Mouse (Mus musculus) stomach, embryonic 16.5 days (tissue): Measurements from ENCODE around the gene Hoxd11. TPM values are rescaled to one million over a fixed set of nuclear protein-coding genes. Genes with fewer than 3 reads are reported as not detected.

ENCODE experiments used
- ATAC-seq: fragments of 200-750 bp; cut with Nextera tagmentation; 2 replicates; pipeline ENCODE4 v1.8.0; 2017; ENCODE audit warnings: moderate number of reproducible peaks, moderate TSS enrichment; ENCODE audit not compliant: insufficient read depth, low FRiP score
- H3K27ac ChIP-seq: fragments of 300-500 bp; sonication (generic); 2 replicates; pipeline ENCODE4 v1.5.1; 2014; ENCODE audit warnings: low read length
- H3K27me3 ChIP-seq: fragments of 300-500 bp; sonication (generic); 2 replicates; pipeline ENCODE4 v1.6.1; 2014; ENCODE audit warnings: low read length, control low read depth, mixed read lengths; ENCODE audit not compliant: control insufficient read depth, insufficient read depth
- H3K36me3 ChIP-seq: fragments of 300-500 bp; sonication (generic); 2 replicates; pipeline ENCODE4 v1.6.1; 2014; ENCODE audit warnings: low read length; ENCODE audit not compliant: control insufficient read depth, insufficient read depth
- H3K4me1 ChIP-seq: fragments of 300-500 bp; sonication (generic); 2 replicates; pipeline ENCODE4 v1.6.1; 2014; ENCODE audit warnings: low read length, control low read depth, mixed read lengths; ENCODE audit not compliant: control insufficient read depth, insufficient read depth
- H3K4me2 ChIP-seq: fragments of 300-500 bp; sonication (generic); 2 replicates; pipeline ENCODE4 v1.6.1; 2014; ENCODE audit warnings: low read depth, low read length, mixed read lengths
- H3K4me3 ChIP-seq: fragments of 300-500 bp; sonication (generic); replicated peaks from 2 replicates; pipeline ENCODE4 v1.5.1; 2014; ENCODE audit warnings: mild to moderate bottlenecking, low read length
- H3K9ac ChIP-seq: fragments of 300-500 bp; sonication (generic); 2 replicates; pipeline ENCODE4 v1.6.1; 2014; ENCODE audit warnings: low read length
- H3K9me3 ChIP-seq: fragments of 300-500 bp; sonication (generic); replicated peaks from 2 replicates; pipeline ENCODE4 v1.6.1; 2016; ENCODE audit warnings: low read length, control low read depth; ENCODE audit not compliant: control insufficient read depth
- WGBS: fragments of 180-500 bp; shearing (Covaris S2); extraction: QIAGEN DNeasy Blood & Tissue Kit; methylation state at CpG from one replicate; pipeline ENCODE4 v1.1.7; 2014; 5-methylcytosine and 5-hydroxymethylcytosine counted together
- polyA plus RNA-seq: library from polyadenylated mRNA; unstranded; fragments of >200 nt; fragmentation: Nextera tagmentation; extraction: Ambion mirVana; gene quantifications from 2 replicates; pipeline ENCODE4 v1.2.1, GENCODE M21; 2015

The Hoxd11 gene
- polyA plus RNA-seq, 1 experiment from 2014 or later, result not detected

GRCm38 (mm10) chr2:74660421-74661375 is 18.7 kb upstream of the Hoxd11 start:
- H3K9ac ChIP-seq, result no peak overlapping the region
- no peaks in the 10 kb centered on the region for H3K36me3 ChIP-seq
- H3K9me3 ChIP-seq, result no peaks in the 10 kb centered on the region
- peaks cover 83% of the 10 kb centered on the region for H3K27me3 ChIP-seq
- H3K4me1 ChIP-seq, result peaks cover 12% of the 10 kb centered on the region
- WGBS, result 4% methylated on average over 30 of the region's 30 CpGs
- no peak for ATAC-seq
- H3K4me2 ChIP-seq, result no peak overlapping the region
- no peak overlapping the region for H3K27ac ChIP-seq
- no peak overlapping the region for H3K4me3 ChIP-seq

GRCm38 (mm10) chr2:74661685-74662084 is 17.7 kb upstream of the Hoxd11 start:
- Histone ChIP-seq H3K9me3 (no peaks in the 10 kb centered on the region), H3K4me3 (peak overlapping the region; percentile 21; the same call in 1 of the 2 replicates), H3K4me2 (peak overlapping the region; percentile 31; the same call in 1 of the 2 replicates), H3K27me3 (peaks cover 85% of the 10 kb centered on the region), H3K36me3 (no peaks in the 10 kb centered on the region), H3K9ac (no peak overlapping the region), H3K4me1 (peaks cover 7% of the 10 kb centered on the region; the same call in 1 of the 2 replicates), H3K27ac (no peak overlapping the region)
- whole genome bisulfite sequencing, result under 1% methylated on average over 14 of the region's 14 CpGs
- ATAC-seq, result no peak

- H3K9ac ChIP-seq, result no peak overlapping the region
- H3K36me3 ChIP-seq, result no peaks in the 10 kb centered on the region
- peaks cover 11% of the 10 kb centered on the region for H3K4me1 ChIP-seq
- H3K9me3 ChIP-seq, result no peaks in the 10 kb centered on the region
- no peak overlapping the region for H3K4me2 ChIP-seq
- H3K4me3 ChIP-seq, result no peak overlapping the region
- ATAC-seq, result no peak
- H3K27ac ChIP-seq, result no peak overlapping the region
- peaks cover 92% of the 10 kb centered on the region for H3K27me3 ChIP-seq
- 2% methylated on average over 18 of the region's 18 CpGs for WGBS
Observed at GRCm38 (mm10) chr2:74663291-74663925, 15.9 kb upstream of the Hoxd11 start.

- H3K4me3 ChIP-seq, result no peak overlapping the region
- no peaks in the 10 kb centered on the region for H3K36me3 ChIP-seq
- no peaks in the 10 kb centered on the region for H3K9me3 ChIP-seq
- H3K4me1 ChIP-seq, result peaks cover 14% of the 10 kb centered on the region
- H3K27me3 ChIP-seq, result peaks cover 92% of the 10 kb centered on the region
- 2% methylated on average over 7 of the region's 7 CpGs for WGBS
- no peak overlapping the region for H3K4me2 ChIP-seq
- H3K27ac ChIP-seq, result no peak overlapping the region
- ATAC-seq, result no peak
- no peak overlapping the region for H3K9ac ChIP-seq
Observed at GRCm38 (mm10) chr2:74666411-74666810, 12.9 kb upstream of the Hoxd11 start.

GRCm38 (mm10) chr2:74667191-74667841 is 12.0 kb upstream of the Hoxd11 start:
- no peak overlapping the region for H3K27ac ChIP-seq
- peaks cover 92% of the 10 kb centered on the region for H3K27me3 ChIP-seq
- ATAC-seq, result 0 out of 2 replicates have a peak, but pooled peaks have one; percentile 7
- H3K36me3 ChIP-seq, result no peaks in the 10 kb centered on the region
- peaks cover 10% of the 10 kb centered on the region; the same call in 1 of the 2 replicates for H3K4me1 ChIP-seq
- H3K9me3 ChIP-seq, result no peaks in the 10 kb centered on the region
- H3K4me3 ChIP-seq, result no peak overlapping the region
- WGBS, result 4% methylated on average over 36 of the region's 36 CpGs
- no peak overlapping the region for H3K4me2 ChIP-seq
- H3K9ac ChIP-seq, result no peak overlapping the region

GRCm38 (mm10) chr2:74667842-74668357 is 11.5 kb upstream of the Hoxd11 start, which contains the start of gene Hoxd13:
Gene Hoxd13 (plus strand): TSS chr2:74668310.
- Histone ChIP-seq H3K27ac (no peak within 1 kb of the TSS), H3K27me3 (peaks cover 93% of the 10 kb centered on the region), H3K4me2 (peak within 1 kb of the TSS; percentile 46), H3K4me1 (peaks cover 14% of the 10 kb centered on the region; the same call in 1 of the 2 replicates), H3K9me3 (no peaks in the 10 kb centered on the region), H3K9ac (no peak within 1 kb of the TSS; the same call in 1 of the 2 replicates), H3K4me3 (peak within 1 kb of the TSS; percentile 42), H3K36me3 (no peaks in the 10 kb centered on the region)
- 0% methylated on average over 28 of the region's 51 CpGs for WGBS
- peak; percentile 40; the same call in 1 of the 2 replicates for ATAC-seq

GRCm38 (mm10) chr2:74668370-74669229 is 10.8 kb upstream of the Hoxd11 start:
- no peaks in the 10 kb centered on the region for H3K36me3 ChIP-seq
- H3K4me2 ChIP-seq, result peak overlapping the region; percentile 46
- WGBS, result under 1% methylated on average over 69 of the region's 74 CpGs
- H3K9ac ChIP-seq, result no peak overlapping the region; the same call in 1 of the 2 replicates
- peaks cover 93% of the 10 kb centered on the region for H3K27me3 ChIP-seq
- 0 out of 2 replicates have a peak, but pooled peaks have one; percentile 39 for ATAC-seq
- no peaks in the 10 kb centered on the region for H3K9me3 ChIP-seq
- H3K27ac ChIP-seq, result no peak overlapping the region
- H3K4me3 ChIP-seq, result peak overlapping the region; percentile 42
- peaks cover 14% of the 10 kb centered on the region; the same call in 1 of the 2 replicates for H3K4me1 ChIP-seq

- no peaks in the 10 kb centered on the region for H3K36me3 ChIP-seq
- no peak overlapping the region for H3K9ac ChIP-seq
- no peaks in the 10 kb centered on the region for H3K9me3 ChIP-seq
- H3K27ac ChIP-seq, result no peak overlapping the region
- peaks cover 93% of the 10 kb centered on the region for H3K27me3 ChIP-seq
- 2% methylated on average over 3 of the region's 3 CpGs for WGBS
- no peak overlapping the region for H3K4me3 ChIP-seq
- no peak for ATAC-seq
- no peak overlapping the region for H3K4me2 ChIP-seq
- H3K4me1 ChIP-seq, result peaks cover 14% of the 10 kb centered on the region; the same call in 1 of the 2 replicates
Observed at GRCm38 (mm10) chr2:74669230-74669578, 10.2 kb upstream of the Hoxd11 start.
